Mouse (Mus musculus) embryonic facial prominence, embryonic 13.5 days (tissue): ENCODE data around the gene Gng2. TPM values are rescaled to one million over a fixed set of nuclear protein-coding genes. Genes with fewer than 3 reads are reported as not detected.

ENCODE experiments used
- ATAC-seq: fragments of 200-750 bp; cut with Nextera tagmentation; 2 replicates; pipeline ENCODE4 v1.8.0; 2017; ENCODE audit warnings: low read depth; ENCODE audit not compliant: insufficient number of reproducible peaks, insufficient read depth, low FRiP score, low TSS enrichment
- H3K27ac ChIP-seq: fragments of 300-500 bp; sonication (generic); 2 replicates; pipeline ENCODE4 v1.5.1; 2015; ENCODE audit warnings: moderate library complexity, mild to moderate bottlenecking, inconsistent platforms
- H3K27me3 ChIP-seq: fragments of 300-500 bp; sonication (generic); 2 replicates; pipeline ENCODE4 v1.6.1; 2015; ENCODE audit warnings: mild to moderate bottlenecking, inconsistent platforms
- H3K36me3 ChIP-seq: fragments of 300-500 bp; sonication (generic); 2 replicates; pipeline ENCODE4 v1.6.1; 2015; ENCODE audit warnings: mild to moderate bottlenecking, inconsistent platforms
- H3K4me1 ChIP-seq: fragments of 300-500 bp; sonication (generic); 2 replicates; pipeline ENCODE4 v1.6.1; 2015; ENCODE audit warnings: inconsistent platforms
- H3K4me2 ChIP-seq: fragments of 300-500 bp; sonication (generic); 2 replicates; pipeline ENCODE4 v1.6.1; 2015; ENCODE audit warnings: moderate library complexity, mild to moderate bottlenecking, inconsistent platforms
- H3K4me3 ChIP-seq: fragments of 300-500 bp; sonication (generic); 2 replicates; pipeline ENCODE4 v1.5.1; 2015; ENCODE audit warnings: mild to moderate bottlenecking, inconsistent platforms
- H3K9ac ChIP-seq: fragments of 300-500 bp; sonication (generic); 2 replicates; pipeline ENCODE4 v1.6.1; 2015; ENCODE audit warnings: mild to moderate bottlenecking, inconsistent platforms
- H3K9me3 ChIP-seq: fragments of 300-500 bp; sonication (generic); 2 replicates; pipeline ENCODE4 v1.6.1; 2016; ENCODE audit warnings: inconsistent platforms
- WGBS: fragments of 180-500 bp; shearing (Covaris S2); methylation state at CpG from one replicate; pipeline ENCODE4 v1.1.7; 2015; ENCODE audit warnings: mixed read lengths; 5-methylcytosine and 5-hydroxymethylcytosine counted together
- polyA plus RNA-seq: library from polyadenylated mRNA; unstranded; fragments of >200 nt; fragmentation: Nextera tagmentation; extraction: Ambion mirVana; gene quantifications from 2 replicates; pipeline ENCODE4 v1.2.1, GENCODE M21; 2015

Gene Gng2
- polyA plus RNA-seq, 1 experiment from 2014 or later = 71.4 TPM

DNA sequence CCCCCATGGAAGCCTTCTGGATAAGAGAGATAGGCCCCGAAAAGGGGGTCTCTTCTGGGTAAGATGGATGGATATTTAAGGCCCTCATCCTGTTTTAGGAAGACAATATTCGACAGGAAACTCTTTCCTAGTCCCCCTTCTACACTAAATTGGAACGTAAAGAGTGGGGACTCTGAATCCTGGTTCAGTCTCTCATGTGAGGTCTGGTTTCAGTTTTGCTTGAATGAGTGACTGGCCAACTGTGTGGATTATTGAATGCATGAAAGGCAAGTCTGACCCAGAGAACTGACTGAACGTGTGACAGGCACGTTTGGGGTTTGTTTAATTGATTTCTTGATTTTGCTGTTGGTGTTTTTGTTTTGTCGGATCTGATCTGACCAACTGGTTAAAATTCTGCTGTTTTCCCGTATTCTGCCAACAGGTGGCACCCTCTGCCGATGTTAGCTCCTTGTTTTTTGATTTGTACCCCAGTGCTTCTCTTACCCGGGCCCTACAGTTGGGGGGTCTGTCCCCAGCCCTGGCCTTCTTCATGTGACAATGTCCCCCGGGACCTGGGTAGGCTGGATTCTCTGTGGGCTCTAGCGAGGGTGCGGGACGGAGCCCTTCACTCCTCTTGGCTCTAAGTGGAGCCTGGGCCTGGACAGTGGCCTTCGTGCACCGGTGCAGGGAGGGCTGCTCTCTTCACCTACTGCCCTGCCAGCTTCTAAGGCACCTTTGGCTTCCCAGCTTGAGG, 137.7 kb downstream of the Gng2 start:
- Histone ChIP-seq H3K9me3 (no peaks in the 10 kb centered on the region), H3K27ac (no peak overlapping the region), H3K36me3 (no peaks in the 10 kb centered on the region), H3K4me2 (peak overlapping the region; percentile 53), H3K9ac (peak overlapping the region; percentile 63), H3K4me1 (no peaks in the 10 kb centered on the region), H3K4me3 (peak overlapping the region; percentile 22), H3K27me3 (no peaks in the 10 kb centered on the region)
- WGBS = 22% methylated on average over 15 of the region's 15 CpGs
- ATAC-seq = no peak

DNA sequence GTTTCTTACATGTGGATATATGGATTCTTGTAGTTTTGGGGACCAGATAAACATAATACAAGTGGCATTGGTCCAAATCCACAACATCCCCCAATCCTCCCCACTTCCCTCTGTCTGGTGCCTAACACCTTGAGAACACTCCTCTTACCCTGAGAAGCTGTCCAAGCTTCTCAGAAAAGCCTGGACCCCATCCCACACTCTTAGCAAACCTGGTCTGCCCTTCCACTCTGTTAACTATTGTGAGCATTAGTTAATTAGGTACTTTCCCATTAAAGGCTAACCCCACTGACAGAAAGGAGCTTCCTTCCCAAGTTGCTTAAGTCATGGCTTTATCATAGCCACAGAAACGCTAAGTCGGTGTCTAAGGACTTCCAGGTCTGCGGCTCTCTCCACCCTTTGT, 141.1 kb downstream of the Gng2 start:
- Histone ChIP-seq H3K4me2 (no peak overlapping the region), H3K27ac (no peak overlapping the region), H3K4me1 (no peaks in the 10 kb centered on the region), H3K36me3 (no peaks in the 10 kb centered on the region), H3K4me3 (no peak overlapping the region), H3K9me3 (no peaks in the 10 kb centered on the region), H3K27me3 (no peaks in the 10 kb centered on the region), H3K9ac (no peak overlapping the region)
- 84% methylated on average over 3 of the region's 3 CpGs for WGBS
- ATAC-seq = no peak

DNA sequence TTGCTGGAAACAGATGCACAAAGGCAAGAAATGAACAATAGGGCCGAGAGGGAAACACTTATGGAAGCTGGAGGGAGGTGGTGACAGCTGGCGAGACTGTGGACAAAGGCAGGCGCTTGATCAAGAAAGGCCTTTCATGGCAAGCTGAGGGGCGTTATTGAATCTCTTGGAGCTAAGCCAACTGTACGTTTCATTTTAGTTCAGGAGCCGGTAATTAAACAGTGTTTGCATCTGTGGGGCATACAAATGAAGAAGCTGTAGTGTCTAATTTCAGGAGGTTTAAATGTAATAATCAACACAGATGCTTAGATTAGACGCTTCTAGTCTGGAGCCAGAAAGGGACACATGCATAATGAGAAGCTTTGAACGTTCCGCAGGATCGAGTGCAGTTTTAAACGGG, 151.9 kb downstream of the Gng2 start:
- Histone ChIP-seq H3K9ac (0 out of 2 replicates have a peak overlapping the region, but pooled peaks have one; percentile 12), H3K4me1 (peaks cover 11% of the 10 kb centered on the region), H3K27me3 (no peaks in the 10 kb centered on the region), H3K4me3 (no peak overlapping the region), H3K4me2 (no peak overlapping the region), H3K27ac (no peak overlapping the region), H3K9me3 (no peaks in the 10 kb centered on the region), H3K36me3 (peaks cover 14% of the 10 kb centered on the region)
- no peak for ATAC-seq
- WGBS = 52% methylated on average over 11 of the region's 11 CpGs

DNA sequence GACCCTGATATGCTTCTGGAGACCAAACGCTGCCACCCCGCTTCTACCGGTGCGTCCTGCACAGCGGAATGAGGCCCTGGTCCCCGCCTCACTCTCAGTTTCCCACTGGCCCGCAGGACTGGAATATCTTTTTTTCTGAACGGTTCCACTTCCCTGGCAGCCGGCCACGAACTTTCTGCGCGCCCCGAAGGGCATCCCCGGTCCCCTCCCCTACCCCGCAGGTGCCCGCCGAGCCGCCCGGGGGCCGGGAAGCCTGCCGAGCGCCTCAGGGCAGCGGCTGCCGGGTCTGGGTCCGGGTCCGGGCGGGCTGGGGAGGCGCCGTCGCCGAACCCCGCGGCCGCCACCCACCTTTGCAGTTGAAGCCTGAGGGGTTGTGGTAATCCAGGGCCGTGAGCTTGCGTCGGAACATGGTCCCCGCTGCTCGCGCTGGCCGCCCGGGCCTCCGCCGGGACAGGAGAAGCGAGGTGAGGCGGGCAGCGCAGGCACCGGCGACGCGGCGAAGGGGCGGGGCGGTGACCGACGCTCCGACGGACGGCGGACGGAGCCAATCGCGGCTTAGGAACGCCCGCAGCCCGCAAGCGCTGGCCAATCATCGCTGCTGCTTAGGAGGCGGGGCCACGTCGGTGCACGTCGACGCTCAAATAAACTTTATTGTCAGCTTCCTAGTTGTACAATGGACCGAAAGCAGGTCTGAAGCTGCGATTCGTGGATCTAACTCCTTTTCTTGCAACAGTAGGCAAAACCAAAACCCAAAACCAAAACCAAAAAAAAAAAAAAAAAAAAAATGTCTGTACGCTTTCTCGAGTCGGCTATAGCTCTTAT, 153.9 kb downstream of the Gng2 start, which contains the start of gene Rtraf:
TSS of gene Rtraf (minus strand) at position 504 of the 822 bp plus-strand sequence.
- H3K4me2 ChIP-seq = peak within 1 kb of the TSS; percentile 77
- peak; percentile 96 for ATAC-seq
- H3K36me3 ChIP-seq = peaks cover 30% of the 10 kb centered on the region
- no peaks in the 10 kb centered on the region for H3K27me3 ChIP-seq
- no peaks in the 10 kb centered on the region for H3K9me3 ChIP-seq
- peak within 1 kb of the TSS; percentile 75 for H3K4me3 ChIP-seq
- peak within 1 kb of the TSS; percentile 84 for H3K27ac ChIP-seq
- peaks cover 11% of the 10 kb centered on the region for H3K4me1 ChIP-seq
- H3K9ac ChIP-seq = peak within 1 kb of the TSS; percentile 97
- WGBS = under 1% methylated on average over 80 of the region's 80 CpGs

Other genes starting within 250 kb of the Gng2 start
- 56.4 and 64.8 TPM in 2 replicates for gene Nid2, start 226.4 kb downstream of the Gng2 start, polyA plus RNA-seq
- 242 and 247 TPM in 2 replicates for gene Rtraf, start 153.8 kb downstream of the Gng2 start, polyA plus RNA-seq
- 12.0 and 18.7 TPM in 2 replicates for gene Saysd1, start 160.9 kb upstream of the Gng2 start, polyA plus RNA-seq
- 4.9 and 5.0 TPM in 2 replicates for gene Kcnk5, start 204.2 kb upstream of the Gng2 start, polyA plus RNA-seq